9 mouse cellular contexts compared by ENCODE assay signal in the genomic region with DNA sequence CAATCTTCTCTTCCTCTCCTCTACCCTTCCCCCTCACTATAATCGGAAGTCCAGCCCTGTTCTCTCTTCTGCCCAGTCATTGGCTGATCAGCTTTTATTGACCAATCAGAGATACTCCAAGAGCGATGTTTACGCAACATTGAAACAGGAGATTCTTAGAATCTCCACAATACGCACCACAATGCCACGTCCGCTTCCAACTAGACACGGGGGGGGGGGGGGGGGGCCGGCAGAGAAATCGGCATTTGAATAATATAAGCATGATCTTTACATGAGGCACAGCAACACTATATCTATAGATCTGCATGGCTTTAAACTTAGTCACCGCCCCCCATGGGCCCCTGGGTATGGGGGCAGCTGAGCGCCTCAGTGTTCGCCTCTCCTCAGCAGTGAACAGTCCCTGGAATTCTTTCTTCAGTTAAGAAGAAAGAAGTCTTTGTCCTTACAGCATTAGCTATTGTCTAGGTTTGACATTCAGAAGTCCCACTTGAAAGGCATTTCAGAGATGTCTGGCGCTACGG. TPM values are rescaled to one million over a fixed set of nuclear protein-coding genes. Genes with fewer than 3 reads are reported as not detected.
DNase-seq lines count a peak whose midpoint lies in the region; ATAC-seq and TF ChIP-seq lines count a peak whose summit lies in the region.
"Had no signal": no experiment of that assay in that cellular context is flagged by ENCODE, and none has a peak within 500 bp of the region (broad histone marks: within the 10 kb centered on the region; RNA-seq: fewer than 3 reads in every experiment).

No protein-coding gene starts in this region.

- TF ChIP-seq POLR2A in thymus, adult 2 months (IDR thresholded peaks at IDR 0.05; ENCODE audit: control insufficient read depth, extremely low read depth, insufficient read depth, low read length, poor library complexity), result no peak

- WGBS in hindbrain, postnatal 0 days, result 12% methylated on average over 14 of the region's 14 CpGs
- 9% methylated on average over 14 of the region's 14 CpGs for WGBS in midbrain, postnatal 0 days
- 72% methylated on average over 14 of the region's 14 CpGs for WGBS in thymus, adult 2 months

- peak overlapping the region; percentile 64 for H3K4me2 ChIP-seq in hindbrain, postnatal 0 days (ENCODE audit: low read depth, low read length)
- peak overlapping the region; percentile 51 for H3K4me2 ChIP-seq in midbrain, postnatal 0 days (ENCODE audit: low read depth, low read length, poor library complexity, severe bottlenecking)

- DNase-seq in layer of hippocampus, adult 2 months (ENCODE audit: low spot score in 2 of 2), result no peak
- no peak for DNase-seq in layer of hippocampus, postnatal 25 days (ENCODE audit: extremely low spot score in 1 of 2, low spot score in 1 of 2)
- peak; percentile 74 for DNase-seq in embryo, embryonic 11 days
- peak; percentile 77 for DNase-seq in hindbrain, postnatal 0 days (ENCODE audit: low spot score)
- DNase-seq in midbrain, postnatal 0 days (ENCODE audit: low spot score), result peak; percentile 84
- no peak for DNase-seq in thymus, adult 2 months
- DNase-seq in thymus, postnatal 25 days, result no peak
- no peak for DNase-seq in kidney, postnatal 4 days

- H3K27me3 ChIP-seq in hindbrain, postnatal 0 days (ENCODE audit: insufficient read depth, low read length), result no peaks in the 10 kb centered on the region
- no peaks in the 10 kb centered on the region for H3K27me3 ChIP-seq in midbrain, postnatal 0 days (ENCODE audit: insufficient read depth, low read length)
- no peaks in the 10 kb centered on the region for H3K27me3 ChIP-seq in thymus, adult 2 months (ENCODE audit: control insufficient read depth, insufficient read depth, low read length)

- TF ChIP-seq CTCF in layer of hippocampus, adult 2 months (conservative IDR thresholded peaks at IDR 0.05), result no peak
- TF ChIP-seq CTCF in hindbrain, postnatal 0 days (IDR thresholded peaks at IDR 0.05; ENCODE audit: low read depth), result no peak
- TF ChIP-seq CTCF in midbrain, postnatal 0 days (IDR thresholded peaks at IDR 0.05), result no peak
- TF ChIP-seq CTCF in thymus, adult 2 months (IDR thresholded peaks at IDR 0.05; ENCODE audit: borderline replicate concordance, control insufficient read depth, extremely low read depth, insufficient read depth, low read length, poor library complexity), result no peak

- peak overlapping the region; percentile 69 for H3K27ac ChIP-seq in layer of hippocampus, adult 2 months
- peak overlapping the region; percentile 46; the same call in 1 of the 2 replicates for H3K27ac ChIP-seq in hindbrain, postnatal 0 days
- H3K27ac ChIP-seq in midbrain, postnatal 0 days (ENCODE audit: low read depth, low read length), result no peak overlapping the region
- H3K27ac ChIP-seq in thymus, adult 2 months (ENCODE audit: control insufficient read depth, insufficient read depth, low read length), result no peak overlapping the region

- no peaks in the 10 kb centered on the region for H3K36me3 ChIP-seq in hindbrain, postnatal 0 days (ENCODE audit: insufficient read depth, low read length)
- H3K36me3 ChIP-seq in midbrain, postnatal 0 days (ENCODE audit: insufficient read depth, low read length), result no peaks in the 10 kb centered on the region
- H3K36me3 ChIP-seq in thymus, adult 2 months (ENCODE audit: control insufficient read depth, insufficient read depth, low read length), result no peaks in the 10 kb centered on the region

- peak overlapping the region; percentile 45 for H3K4me3 ChIP-seq in layer of hippocampus, adult 2 months
- peak overlapping the region; percentile 32 for H3K4me3 ChIP-seq in hindbrain, postnatal 0 days (ENCODE audit: low read length)
- H3K4me3 ChIP-seq in midbrain, postnatal 0 days (ENCODE audit: low read depth, low read length), result peak overlapping the region; percentile 32
- no peak overlapping the region for H3K4me3 ChIP-seq in thymus, adult 2 months (ENCODE audit: control insufficient read depth, insufficient read depth, low read length)

- ATAC-seq in hindbrain, postnatal 0 days, result peak; percentile 96
- peak; percentile 89 for ATAC-seq in midbrain, postnatal 0 days (ENCODE audit: low FRiP score)

- H3K9ac ChIP-seq in hindbrain, postnatal 0 days (replicated peaks; ENCODE audit: low read length), result peak overlapping the region; percentile 21; the same call in 1 of the 2 replicates
- peak overlapping the region; percentile 46 for H3K9ac ChIP-seq in midbrain, postnatal 0 days (replicated peaks; ENCODE audit: low read length, poor library complexity, severe bottlenecking)

- H3K4me1 ChIP-seq in hindbrain, postnatal 0 days (ENCODE audit: insufficient read depth, low read length), result no peaks in the 10 kb centered on the region
- no peaks in the 10 kb centered on the region for H3K4me1 ChIP-seq in midbrain, postnatal 0 days (ENCODE audit: insufficient read depth, low read length)
- H3K4me1 ChIP-seq in thymus, adult 2 months (replicated peaks; ENCODE audit: control insufficient read depth, insufficient read depth, low read length), result no peaks in the 10 kb centered on the region

- no peaks in the 10 kb centered on the region for H3K9me3 ChIP-seq in hindbrain, postnatal 0 days (ENCODE audit: low read length)
- H3K9me3 ChIP-seq in midbrain, postnatal 0 days (ENCODE audit: low read length), result no peaks in the 10 kb centered on the region

RNA-seq across cellular contexts. Expression of a gene that starts 39.6 kb away (rescaled TPM):
- total RNA-seq in layer of hippocampus, adult 2 months (2021), result 10 to 100 TPM; 16.5 to 18.9 TPM
- 10 to 100 TPM; 17.4 to 20.6 TPM for total RNA-seq in layer of hippocampus, postnatal 25 days (2021)
- total RNA-seq in hindbrain, postnatal 0 days (2014; rRNA removed), result 15.1 and 22.4 TPM in 2 replicates
- polyA plus RNA-seq in hindbrain, postnatal 0 days (2015; fragmentation: Nextera tagmentation; extraction: Ambion mirVana), result 13.0 and 14.1 TPM in 2 replicates
- 19.7 and 19.9 TPM in 2 replicates for total RNA-seq in midbrain, postnatal 0 days (2014; rRNA removed)
- 16.2 and 16.5 TPM in 2 replicates for polyA plus RNA-seq in midbrain, postnatal 0 days (2015; fragmentation: Nextera tagmentation; extraction: Ambion mirVana)
- 1.3 and 1.7 TPM in 2 replicates for polyA plus RNA-seq in thymus, adult 2 months (2012; rRNA removed)
- total RNA-seq: MEL had no signal

RNA-seq across cellular contexts. Expression of a gene that starts 45.4 kb away (rescaled TPM):
- 10 to 100 TPM; 20.9 to 21.7 TPM for total RNA-seq in layer of hippocampus, adult 2 months (2021)
- total RNA-seq in layer of hippocampus, postnatal 25 days (2021), result 10 to 100 TPM; 17.5 to 21.9 TPM
- 21.6 and 48.7 TPM in 2 replicates for total RNA-seq in hindbrain, postnatal 0 days (2014; rRNA removed)
- 11.6 and 13.3 TPM in 2 replicates for polyA plus RNA-seq in hindbrain, postnatal 0 days (2015; fragmentation: Nextera tagmentation; extraction: Ambion mirVana)
- 31.4 and 31.7 TPM in 2 replicates for total RNA-seq in midbrain, postnatal 0 days (2014; rRNA removed)
- 10.1 TPM in 2 replicates for polyA plus RNA-seq in midbrain, postnatal 0 days (2015; fragmentation: Nextera tagmentation; extraction: Ambion mirVana)
- polyA plus RNA-seq in thymus, adult 2 months (2012; rRNA removed), result 6.3 and 6.4 TPM in 2 replicates

Comparison
In these comparisons a context has a peak if more than half of its experiments do, and no peak if none do; other contexts are left out.
1. DNase-seq: peak in embryo, embryonic 11 days (single experiment), hindbrain, postnatal 0 days (single experiment) and midbrain, postnatal 0 days (single experiment); none in layer of hippocampus, adult 2 months (0 of 2), layer of hippocampus, postnatal 25 days (0 of 2), thymus, adult 2 months (single experiment), thymus, postnatal 25 days (single experiment) and kidney, postnatal 4 days (0 of 2).
2. H3K27ac ChIP-seq: peak in layer of hippocampus, adult 2 months (single experiment) and hindbrain, postnatal 0 days (single experiment); none in midbrain, postnatal 0 days (single experiment) and thymus, adult 2 months (single experiment).